Mouse (Mus musculus) erythroblast, embryonic 14.5 days (primary cell): ENCODE measurements at regions not wholly inside any gene's neighbourhood (a gene's known extent, or its start where the extent isn't known, plus 50 kb on each side); places are given as distances from the start of the nearest gene placed in this dataset.

Experiments
- H3K27me3 ChIP-seq: 2 replicates; pipeline ENCODE4 v1.6.1; 2012; ENCODE audit warnings: inconsistent platforms; ENCODE audit not compliant: control insufficient read depth
- H3K36me3 ChIP-seq: 2 replicates; pipeline ENCODE4 v1.6.1; 2012; ENCODE audit warnings: mild to moderate bottlenecking, inconsistent platforms; ENCODE audit not compliant: control insufficient read depth
- H3K4me1 ChIP-seq: 2 replicates; pipeline ENCODE4 v1.6.1; 2012; ENCODE audit warnings: inconsistent platforms; ENCODE audit not compliant: control insufficient read depth
- H3K4me3 ChIP-seq: replicated peaks from 2 replicates; pipeline ENCODE3; 2012; ENCODE audit warnings: moderate library complexity, mild to moderate bottlenecking, inconsistent platforms
- H3K9me3 ChIP-seq: 2 replicates; pipeline ENCODE4 v1.6.1; 2012; ENCODE audit warnings: low read length, inconsistent platforms, mixed read lengths; ENCODE audit not compliant: control insufficient read depth
- GATA1 ChIP-seq: IDR thresholded peaks from 2 replicates; pipeline ENCODE4 v1.6.1; 2012; ENCODE audit warnings: low read length, inconsistent platforms, mixed read lengths
- TAL1 ChIP-seq: IDR thresholded peaks from 3 replicates; pipeline ENCODE4 v1.6.1; 2012; ENCODE audit warnings: low read length, inconsistent platforms, mixed read lengths

DNA sequence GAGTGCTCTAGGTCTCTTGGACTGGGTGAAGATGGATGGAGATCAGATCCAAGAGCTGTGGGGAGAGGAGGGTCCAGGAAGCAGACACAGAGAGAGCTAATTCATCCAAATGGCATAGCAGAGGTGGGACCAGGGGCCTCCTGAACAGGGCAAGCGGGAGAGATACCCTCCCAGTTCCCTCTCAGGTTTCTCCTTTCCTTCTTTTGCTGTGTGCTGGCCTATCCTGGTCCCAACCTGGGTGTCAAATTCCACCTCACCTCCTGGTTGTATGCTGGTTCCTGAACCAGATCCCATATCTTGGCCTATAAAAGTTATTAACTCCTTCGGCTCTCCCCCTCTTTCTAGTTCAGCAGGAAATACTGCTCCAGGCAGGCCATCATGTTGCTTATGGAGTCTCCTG, 214.1 kb upstream of the Gm12728 start:
- H3K9me3 ChIP-seq, result peaks cover 4% of the 10 kb centered on the region; the same call in 1 of the 2 replicates
- TF ChIP-seq GATA1 (no peak), TAL1 (no peak)
- H3K36me3 ChIP-seq, result no peaks in the 10 kb centered on the region

DNA sequence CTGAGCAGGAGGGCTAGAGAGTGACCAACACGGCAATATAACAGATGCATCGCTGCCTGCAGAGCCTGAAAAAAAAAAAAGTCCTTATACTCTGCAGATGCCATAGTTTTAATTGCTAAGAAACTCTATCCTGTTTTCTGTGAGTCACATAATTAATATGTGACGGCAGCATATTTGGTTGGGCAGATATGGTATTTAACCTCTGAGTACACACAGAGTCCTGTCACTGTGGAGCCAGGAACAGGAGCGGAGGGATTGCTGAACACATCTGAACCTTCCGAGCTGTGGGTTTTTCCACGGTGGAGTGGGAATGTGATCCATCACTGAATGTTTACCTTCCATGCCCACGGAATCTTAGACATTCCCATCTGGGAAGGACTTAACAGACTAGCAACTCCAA, 208.7 kb upstream of the Gm12728 start:
- no peak for TF ChIP-seq TAL1
- TF ChIP-seq GATA1, result no peak
- H3K27me3 ChIP-seq, result no peaks in the 10 kb centered on the region

More for the DNA sequence above, 214.1 kb upstream of the Gm12728 start:
- Histone ChIP-seq H3K4me1 (no peaks in the 10 kb centered on the region), H3K4me3 (no peak overlapping the region), H3K27me3 (no peaks in the 10 kb centered on the region)

DNA sequence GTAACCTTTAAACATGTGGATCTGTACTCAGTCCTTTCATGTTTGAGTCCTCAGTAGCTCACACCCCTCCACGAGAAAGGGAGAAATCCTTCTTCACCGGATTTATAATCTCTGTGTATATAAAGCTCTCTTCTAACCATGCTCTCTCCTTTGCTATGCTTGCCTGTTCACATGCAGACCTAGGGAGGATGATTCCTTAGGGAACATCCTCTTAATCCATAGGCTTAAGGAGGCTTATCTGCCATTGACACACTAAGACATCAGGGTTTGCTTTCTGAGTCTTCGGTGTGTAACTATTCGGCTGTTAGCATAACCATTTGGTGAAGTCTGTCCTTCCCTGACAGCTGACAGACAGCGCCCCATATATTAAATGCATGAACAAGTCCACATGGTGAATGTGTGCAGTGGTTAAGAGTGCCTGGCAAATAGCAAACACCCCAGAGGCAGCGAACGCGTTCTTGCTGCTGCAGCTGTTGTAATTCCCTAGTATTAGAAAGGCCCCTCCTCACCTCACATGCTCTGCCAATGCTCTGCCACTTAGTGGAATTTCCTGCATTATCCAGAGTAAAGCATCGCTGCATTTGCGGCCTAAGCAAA, 205.2 kb upstream of the Gm12728 start:
- H3K4me1 ChIP-seq, result no peaks in the 10 kb centered on the region
- no peak for TF ChIP-seq GATA1
- no peak for TF ChIP-seq TAL1
- no peaks in the 10 kb centered on the region for H3K36me3 ChIP-seq
- no peaks in the 10 kb centered on the region; the same call in 1 of the 2 replicates for H3K9me3 ChIP-seq
- no peaks in the 10 kb centered on the region for H3K27me3 ChIP-seq
- no peak overlapping the region for H3K4me3 ChIP-seq

More for the DNA sequence above, 208.7 kb upstream of the Gm12728 start:
- H3K36me3 ChIP-seq, result no peaks in the 10 kb centered on the region
- H3K4me1 ChIP-seq, result no peaks in the 10 kb centered on the region
- peaks cover 4% of the 10 kb centered on the region; the same call in 1 of the 2 replicates for H3K9me3 ChIP-seq
- H3K4me3 ChIP-seq, result no peak overlapping the region

- no peak overlapping the region for H3K4me3 ChIP-seq
- no peaks in the 10 kb centered on the region for H3K36me3 ChIP-seq
- H3K9me3 ChIP-seq, result no peaks in the 10 kb centered on the region; the same call in 1 of the 2 replicates
- H3K27me3 ChIP-seq, result no peaks in the 10 kb centered on the region
- no peaks in the 10 kb centered on the region for H3K4me1 ChIP-seq
- TF ChIP-seq TAL1, result no peak
- TF ChIP-seq GATA1, result no peak
Observed at GRCm38 (mm10) chr4:105603661-105604060, 186.0 kb upstream of the Gm12728 start.

- no peaks in the 10 kb centered on the region; the same call in 1 of the 2 replicates for H3K9me3 ChIP-seq
- H3K27me3 ChIP-seq, result no peaks in the 10 kb centered on the region
- no peak overlapping the region for H3K4me3 ChIP-seq
- H3K4me1 ChIP-seq, result no peaks in the 10 kb centered on the region
- H3K36me3 ChIP-seq, result no peaks in the 10 kb centered on the region
- TF ChIP-seq TAL1, result no peak
- TF ChIP-seq GATA1, result no peak
Observed at GRCm38 (mm10) chr4:105604607-105605006, 185.1 kb upstream of the Gm12728 start.

DNA sequence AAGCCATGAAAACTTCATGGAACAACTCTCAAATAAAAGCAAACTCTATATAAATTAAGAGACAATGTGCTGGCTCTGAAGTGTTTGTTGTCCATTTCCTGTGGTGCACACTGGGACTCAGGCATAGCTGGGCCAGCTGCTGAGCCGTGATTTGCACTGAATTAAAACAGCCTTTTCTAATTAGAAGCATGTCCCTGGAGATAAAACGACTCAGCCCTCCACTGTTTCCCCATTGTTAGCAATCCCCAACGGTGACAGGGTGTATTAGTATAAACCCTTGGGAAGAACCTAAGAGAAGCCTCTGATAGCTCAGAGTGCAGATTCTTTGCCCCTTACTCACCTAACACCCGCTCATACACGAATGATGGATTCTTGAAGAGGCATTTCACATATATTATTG, 182.9 kb upstream of the Gm12728 start:
- TF ChIP-seq TAL1, result no peak
- TF ChIP-seq GATA1, result no peak
- no peaks in the 10 kb centered on the region for H3K4me1 ChIP-seq

DNA sequence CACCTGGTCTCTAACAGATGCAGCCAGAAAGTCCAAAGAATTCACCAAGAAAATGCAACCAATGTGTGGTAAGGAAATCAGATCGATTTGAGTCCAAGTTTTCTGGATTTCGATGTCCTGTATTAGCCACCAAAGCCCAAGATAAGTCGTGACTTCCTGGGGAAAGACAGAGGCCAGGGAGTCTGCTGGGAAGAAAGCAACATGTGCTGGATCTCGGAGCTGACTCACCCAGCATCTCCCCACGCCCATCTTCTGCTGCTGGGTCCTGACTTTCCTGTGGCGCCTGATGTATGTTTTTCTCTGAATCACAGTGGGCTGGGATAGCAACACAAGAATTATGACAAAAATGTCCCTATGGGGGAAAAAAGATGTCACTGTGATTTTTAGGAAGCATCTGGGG, 178.8 kb upstream of the Gm12728 start:
- H3K36me3 ChIP-seq, result no peaks in the 10 kb centered on the region
- H3K4me1 ChIP-seq, result no peaks in the 10 kb centered on the region
- no peaks in the 10 kb centered on the region for H3K9me3 ChIP-seq
- no peak for TF ChIP-seq GATA1
- no peak for TF ChIP-seq TAL1
- no peaks in the 10 kb centered on the region for H3K27me3 ChIP-seq
- no peak overlapping the region for H3K4me3 ChIP-seq

More for the DNA sequence above, 182.9 kb upstream of the Gm12728 start:
- Histone ChIP-seq H3K4me3 (no peak overlapping the region), H3K27me3 (no peaks in the 10 kb centered on the region), H3K36me3 (no peaks in the 10 kb centered on the region), H3K9me3 (no peaks in the 10 kb centered on the region)

GRCm38 (mm10) chr4:105614390-105614789, 175.3 kb upstream of the Gm12728 start:
- H3K4me3 ChIP-seq, result no peak overlapping the region
- no peaks in the 10 kb centered on the region for H3K36me3 ChIP-seq
- H3K9me3 ChIP-seq, result no peaks in the 10 kb centered on the region
- TF ChIP-seq TAL1 (no peak), GATA1 (no peak)
- no peaks in the 10 kb centered on the region for H3K27me3 ChIP-seq
- no peaks in the 10 kb centered on the region for H3K4me1 ChIP-seq

DNA sequence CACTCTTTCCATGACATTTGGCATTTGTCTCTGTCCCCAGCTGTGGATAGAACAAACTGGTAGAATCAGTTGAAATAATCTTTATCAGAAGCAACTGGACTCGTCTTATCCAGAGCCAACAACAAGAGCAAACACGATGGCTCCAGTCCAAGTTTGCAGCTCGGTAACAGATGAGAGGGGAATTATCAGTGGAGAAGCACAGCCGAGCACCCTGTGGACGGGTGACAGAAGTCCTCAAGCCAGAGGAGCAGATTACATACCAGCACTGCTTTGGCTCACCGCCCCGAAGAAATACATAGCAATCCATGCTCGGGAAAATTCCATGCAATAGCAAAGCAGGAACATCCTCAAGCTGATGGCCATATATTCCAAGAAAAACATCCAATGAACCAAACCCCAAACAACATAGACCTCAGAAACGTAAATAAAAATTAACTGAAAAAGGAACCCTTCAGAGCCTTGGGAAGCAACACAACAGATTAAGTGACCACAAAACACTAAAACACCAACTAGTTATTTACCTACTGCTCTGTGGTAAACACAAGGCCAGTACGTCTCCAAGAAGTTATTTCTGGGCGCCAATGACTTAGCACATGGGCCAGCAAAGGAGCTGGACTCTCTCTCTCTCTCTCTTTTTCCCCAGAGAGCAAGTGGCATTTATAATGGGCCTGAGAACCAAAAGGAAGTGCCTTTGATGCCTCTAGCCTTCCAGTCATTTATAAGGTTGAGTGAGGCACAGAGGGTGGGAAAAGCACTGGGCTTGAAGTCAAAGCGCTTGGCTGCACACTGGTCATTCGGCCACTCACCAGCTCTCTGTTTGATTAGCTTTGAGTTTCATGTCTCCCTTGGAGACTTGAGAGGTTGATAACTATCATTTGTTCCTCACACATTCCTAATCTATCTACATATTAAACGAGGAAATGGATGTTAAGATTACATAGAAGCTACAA, 163.0 kb upstream of the Gm12728 start:
- Histone ChIP-seq H3K9me3 (peaks cover 10% of the 10 kb centered on the region), H3K4me1 (no peaks in the 10 kb centered on the region), H3K36me3 (no peaks in the 10 kb centered on the region), H3K4me3 (no peak overlapping the region), H3K27me3 (no peaks in the 10 kb centered on the region)
- TF ChIP-seq TAL1, result no peak
- no peak for TF ChIP-seq GATA1
